ENCODE assay signal across 13 mouse cellular contexts in the genomic region with DNA sequence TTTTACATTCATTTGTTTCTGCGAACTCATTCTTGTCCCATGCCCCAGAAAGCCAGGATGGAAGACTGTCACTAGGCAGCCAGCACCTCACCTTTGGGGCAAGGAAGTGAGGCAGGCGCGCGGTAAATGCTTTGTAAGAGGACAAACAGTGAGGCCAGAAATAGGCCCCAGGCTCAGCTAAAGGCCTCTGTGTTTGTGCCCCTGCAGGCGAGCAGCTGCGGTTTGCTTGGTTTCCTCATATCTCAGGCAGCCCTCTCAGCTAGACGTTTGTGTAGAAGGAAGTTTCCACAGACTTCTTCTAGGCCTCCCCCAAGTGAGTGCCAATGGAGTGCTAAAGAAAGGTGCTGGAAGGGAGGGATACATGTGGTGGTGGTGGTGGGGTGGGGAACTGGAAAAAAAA. TPM values are rescaled to one million over a fixed set of nuclear protein-coding genes. Genes with fewer than 3 reads are reported as not detected.
A peak's percentile ranks its signal among the peaks of the same experiment; 100 is the strongest.
DNase-seq lines count a peak whose midpoint lies in the region; ATAC-seq and TF ChIP-seq lines count a peak whose summit lies in the region.
"Had no signal": no experiment of that assay in that cellular context is flagged by ENCODE, and none has a peak within 500 bp of the region (broad histone marks: within the 10 kb centered on the region; RNA-seq: fewer than 3 reads in every experiment).

No protein-coding gene starts in this region.

- no peak for ATAC-seq in heart, embryonic 16.5 days (replicated peaks; ENCODE audit: extremely low read depth, insufficient read depth, low FRiP score)
- ATAC-seq in heart, embryonic 11.5 days (replicated peaks; ENCODE audit: insufficient number of reproducible peaks, low FRiP score, low TSS enrichment): no peak
- ATAC-seq in intestine, embryonic 16.5 days: no peak

- H3K4me2 ChIP-seq in heart, embryonic 16.5 days (ENCODE audit: low read depth, low read length): no peak overlapping the region
- H3K4me2 ChIP-seq in heart, embryonic 11.5 days: no peak overlapping the region
- no peak overlapping the region for H3K4me2 ChIP-seq in intestine, embryonic 16.5 days (ENCODE audit: low read depth, low read length)
- H3K4me2 ChIP-seq: heart, embryonic 15.5 days; limb, embryonic 13.5 days had no signal

- WGBS in heart, embryonic 16.5 days: 74% methylated on average over 7 of the region's 7 CpGs
- 68% methylated on average over 7 of the region's 7 CpGs for WGBS in heart, embryonic 11.5 days (ENCODE audit: insufficient replicate concordance)
- WGBS in hindbrain, embryonic 10.5 days: 77% methylated on average over 7 of the region's 7 CpGs
- 82% methylated on average over 7 of the region's 7 CpGs for WGBS in intestine, embryonic 16.5 days

- 0 out of 2 replicates have a peak, but pooled peaks cover 2% of the 10 kb centered on the region for H3K4me1 ChIP-seq in heart, embryonic 16.5 days (ENCODE audit: control insufficient read depth, insufficient read depth, low read length)
- no peaks in the 10 kb centered on the region for H3K4me1 ChIP-seq in heart, embryonic 11.5 days (ENCODE audit: control insufficient read depth, insufficient read depth, low read length)
- H3K4me1 ChIP-seq in ES-E14 (ENCODE audit: control insufficient read depth in 2 of 2, insufficient read depth in 2 of 2, low read length in 2 of 2, poor library complexity in 1 of 2): peaks cover 0 to 8% of the 10 kb centered on the region in 2 experiments; a peak in 1 of 4 replicates
- H3K4me1 ChIP-seq in hindbrain, embryonic 10.5 days (replicated peaks): no peaks in the 10 kb centered on the region; the same call in 1 of the 2 replicates
- H3K4me1 ChIP-seq in intestine, embryonic 16.5 days (ENCODE audit: control insufficient read depth, insufficient read depth, low read length): no peaks in the 10 kb centered on the region
- H3K4me1 ChIP-seq: heart, embryonic 15.5 days; limb, embryonic 13.5 days had no signal

- H3K27me3 ChIP-seq in heart, embryonic 16.5 days (ENCODE audit: control insufficient read depth, insufficient read depth, low read length): no peaks in the 10 kb centered on the region
- H3K27me3 ChIP-seq in heart, embryonic 11.5 days (ENCODE audit: control insufficient read depth, insufficient read depth, low read length): no peaks in the 10 kb centered on the region
- H3K27me3 ChIP-seq in splenic B cell, adult 2 months (ENCODE audit: control insufficient read depth, insufficient read depth, low read length, poor library complexity, severe bottlenecking): no peaks in the 10 kb centered on the region
- H3K27me3 ChIP-seq in hindbrain, embryonic 10.5 days (ENCODE audit: insufficient read depth, poor library complexity, severe bottlenecking): peaks cover 26% of the 10 kb centered on the region
- H3K27me3 ChIP-seq in intestine, embryonic 16.5 days (replicated peaks; ENCODE audit: control insufficient read depth, insufficient read depth, low read length): no peaks in the 10 kb centered on the region
- H3K27me3 ChIP-seq: heart, embryonic 15.5 days had no signal

- DNase-seq in ES-E14 (ENCODE audit: low read depth, low spot score): no peak
- DNase-seq in lung, postnatal 36 days: peak; percentile 61
- peak; percentile 70 for DNase-seq in splenic B cell, adult 2 months (ENCODE audit: low read depth, low spot score)
- DNase-seq in urinary bladder, adult 18-20 months (ENCODE audit: low spot score in 2 of 2): no peak
- DNase-seq in hindbrain, embryonic 10.5 days (ENCODE audit: low spot score): no peak
- DNase-seq: adrenal gland, adult 8-10 months; kidney, postnatal 10 days had no signal

- no peak overlapping the region for H3K4me3 ChIP-seq in heart, embryonic 16.5 days (ENCODE audit: low read length)
- H3K4me3 ChIP-seq in heart, embryonic 11.5 days (ENCODE audit: low read depth, low read length): no peak overlapping the region
- H3K4me3 ChIP-seq in ES-E14 (ENCODE audit: insufficient read depth in 1 of 2, low read depth in 1 of 2, low read length in 2 of 2, poor library complexity in 1 of 2, severe bottlenecking in 1 of 2): peak overlapping the region in 1 of 2 experiments; percentile 36; a peak in 2 of 4 replicates
- no peak overlapping the region for H3K4me3 ChIP-seq in hindbrain, embryonic 10.5 days
- H3K4me3 ChIP-seq in intestine, embryonic 16.5 days (ENCODE audit: low read length): no peak overlapping the region
- H3K4me3 ChIP-seq: heart, embryonic 15.5 days; limb, embryonic 13.5 days; myocyte had no signal

- H3K9ac ChIP-seq in heart, embryonic 16.5 days (ENCODE audit: low read length): no peak overlapping the region
- H3K9ac ChIP-seq in heart, embryonic 11.5 days (ENCODE audit: low read depth, low read length): no peak overlapping the region
- H3K9ac ChIP-seq in ES-E14 (ENCODE audit: insufficient read depth, low read depth, low read length, poor library complexity, severe bottlenecking): no peak overlapping the region; the same call in 1 of the 2 replicates
- H3K9ac ChIP-seq in intestine, embryonic 16.5 days (ENCODE audit: low read depth, low read length): no peak overlapping the region
- H3K9ac ChIP-seq: heart, embryonic 15.5 days; limb, embryonic 13.5 days had no signal

- H3K9me3 ChIP-seq in heart, embryonic 16.5 days (replicated peaks; ENCODE audit: control insufficient read depth, low read length): no peaks in the 10 kb centered on the region
- H3K9me3 ChIP-seq in heart, embryonic 11.5 days (replicated peaks; ENCODE audit: control insufficient read depth, low read length): no peaks in the 10 kb centered on the region
- no peaks in the 10 kb centered on the region for H3K9me3 ChIP-seq in ES-E14 (ENCODE audit: control insufficient read depth, insufficient read depth, low read depth, low read length)
- H3K9me3 ChIP-seq in hindbrain, embryonic 10.5 days: no peaks in the 10 kb centered on the region
- H3K9me3 ChIP-seq in intestine, embryonic 16.5 days (ENCODE audit: control insufficient read depth, low read length): no peaks in the 10 kb centered on the region
- H3K9me3 ChIP-seq: heart, embryonic 15.5 days; limb, embryonic 13.5 days had no signal

- in situ Hi-C loops in ES-E14 (cut with MboI; ENCODE audit: low sequenced_read_pairs in 2 of 2, unreplicated experiment in 2 of 2): loop anchor here in 1 of 2 experiments (25.0 kb wide), 1 partner anchor 565 kb away; no protein-coding TSS in a partner anchor

- peak overlapping the region; percentile 31; the same call in 1 of the 2 replicates for H3K27ac ChIP-seq in heart, embryonic 16.5 days (ENCODE audit: low read length)
- no peak overlapping the region for H3K27ac ChIP-seq in heart, embryonic 11.5 days (ENCODE audit: low read depth, low read length)
- peak overlapping the region; percentile 50; the same call in 1 of the 2 replicates for H3K27ac ChIP-seq in ES-E14 (ENCODE audit: insufficient read depth, low read depth, low read length, poor library complexity, severe bottlenecking)
- no peak overlapping the region for H3K27ac ChIP-seq in hindbrain, embryonic 10.5 days
- no peak overlapping the region for H3K27ac ChIP-seq in intestine, embryonic 16.5 days (ENCODE audit: low read length)
- H3K27ac ChIP-seq: heart, embryonic 15.5 days; limb, embryonic 13.5 days had no signal

- no peaks in the 10 kb centered on the region for H3K36me3 ChIP-seq in heart, embryonic 16.5 days (ENCODE audit: control insufficient read depth, insufficient read depth)
- H3K36me3 ChIP-seq in heart, embryonic 11.5 days (ENCODE audit: control insufficient read depth, insufficient read depth, low read length): no peaks in the 10 kb centered on the region
- H3K36me3 ChIP-seq in ES-E14 (ENCODE audit: control insufficient read depth, insufficient read depth, low read length, poor library complexity, severe bottlenecking): no peaks in the 10 kb centered on the region
- H3K36me3 ChIP-seq in splenic B cell, adult 2 months (ENCODE audit: control insufficient read depth, insufficient read depth, low read length, poor library complexity, severe bottlenecking): no peaks in the 10 kb centered on the region
- no peaks in the 10 kb centered on the region for H3K36me3 ChIP-seq in hindbrain, embryonic 10.5 days
- no peaks in the 10 kb centered on the region for H3K36me3 ChIP-seq in intestine, embryonic 16.5 days (ENCODE audit: control insufficient read depth, insufficient read depth, low read length)
- H3K36me3 ChIP-seq: heart, embryonic 15.5 days; limb, embryonic 13.5 days had no signal

TF ChIP-seq in ES-E14, 5 proteins besides CTCF, POLR2A, EP300 and RAD21:
- TF ChIP-seq ZNF384 (IDR thresholded peaks at IDR 0.05; ENCODE audit: low read depth, low read length) (no peak), HCFC1 (IDR thresholded peaks at IDR 0.05; ENCODE audit: borderline replicate concordance, insufficient read depth, low read length) (no peak), ZC3H11A (IDR thresholded peaks at IDR 0.05; ENCODE audit: borderline replicate concordance, low read depth, low read length) (no peak), CHD2 (IDR thresholded peaks at IDR 0.05; ENCODE audit: low read depth, low read length) (no peak), MAFK (IDR thresholded peaks at IDR 0.05; ENCODE audit: insufficient read depth, low read depth, low read length) (no peak)

RNA-seq across cellular contexts. Expression of gene Tmsb4x, which starts 18.0 kb away (rescaled TPM):
- 2,294 and 2,338 TPM in 2 replicates for polyA plus RNA-seq in heart, embryonic 16.5 days (2015; fragmentation: Nextera tagmentation; extraction: Ambion mirVana)
- 2,694 and 2,831 TPM in 2 replicates for polyA plus RNA-seq in heart, embryonic 11.5 days (2014; fragmentation: Nextera tagmentation; extraction: Ambion mirVana)
- 594 and 1,131 TPM in 2 replicates for total RNA-seq in ES-E14 (2012; rRNA removed)
- 4,143 and 5,498 TPM in 2 replicates for polyA plus RNA-seq in hindbrain, embryonic 10.5 days (2016; fragmentation: Nextera tagmentation; extraction: Ambion mirVana)
- 2,883 and 3,085 TPM in 2 replicates for polyA plus RNA-seq in intestine, embryonic 16.5 days (2015; fragmentation: Nextera tagmentation; extraction: Ambion mirVana)

RNA-seq across cellular contexts. Expression of gene Tlr8, which starts 37.0 kb away (rescaled TPM):
- 0.24 and 0.49 TPM in 2 replicates for polyA plus RNA-seq in heart, embryonic 16.5 days (2015; fragmentation: Nextera tagmentation; extraction: Ambion mirVana)
- polyA plus RNA-seq in heart, embryonic 11.5 days (2014; fragmentation: Nextera tagmentation; extraction: Ambion mirVana): 0.06 and 0.17 TPM in 2 replicates
- total RNA-seq in ES-E14 (2012; rRNA removed): not detected in 2 replicates
- polyA plus RNA-seq in hindbrain, embryonic 10.5 days (2016; fragmentation: Nextera tagmentation; extraction: Ambion mirVana): 0.17 TPM in 1 of 2 replicates, not detected in the other
- 0.35 and 0.66 TPM in 2 replicates for polyA plus RNA-seq in intestine, embryonic 16.5 days (2015; fragmentation: Nextera tagmentation; extraction: Ambion mirVana)
- polyA plus RNA-seq: myocyte had no signal

Comparison
In these comparisons a context has a peak if more than half of its experiments do, and no peak if none do; other contexts are left out.
1. H3K27ac ChIP-seq: peak in heart, embryonic 16.5 days (single experiment) and ES-E14 (single experiment); none in heart, embryonic 11.5 days (single experiment), hindbrain, embryonic 10.5 days (single experiment) and intestine, embryonic 16.5 days (single experiment).
2. DNase-seq: peak in lung, postnatal 36 days (single experiment) and splenic B cell, adult 2 months (single experiment); none in ES-E14 (single experiment), urinary bladder, adult 18-20 months (0 of 2) and hindbrain, embryonic 10.5 days (single experiment).